ENCODE assay signal across 1 mouse cellular context in genomic region chr12:41063281-41063680, GRCm38 (mm10).
TF ChIP-seq lines count a peak whose summit lies in the region.

No protein-coding gene starts in this region.

TF ChIP-seq in MEL, 35 proteins besides CTCF, POLR2A, EP300 and RAD21 (continued from another document):
- no peak for TF ChIP-seq JUND (IDR thresholded peaks at IDR 0.05; ENCODE audit: low read depth, low read length)
- no peak for TF ChIP-seq UBTF (IDR thresholded peaks at IDR 0.05; ENCODE audit: borderline replicate concordance, insufficient read depth, low read depth, low read length)
- no peak for TF ChIP-seq ZC3H11A (IDR thresholded peaks at IDR 0.05; ENCODE audit: low read depth, low read length)
- TF ChIP-seq ZKSCAN1 (IDR thresholded peaks at IDR 0.05; ENCODE audit: low read depth, low read length), result no peak
- 0 out of 2 replicates have a peak, but pooled peaks have one; percentile 20 for TF ChIP-seq SIN3A (IDR thresholded peaks at IDR 0.05; ENCODE audit: low read length)
- TF ChIP-seq KAT2A (conservative IDR thresholded peaks at IDR 0.05; ENCODE audit: low read depth, low read length), result no peak
- TF ChIP-seq RCOR1 (IDR thresholded peaks at IDR 0.05; ENCODE audit: low read depth, low read length), result peak; percentile 54; the same call in 1 of the 2 replicates
- no peak for TF ChIP-seq MAZ (IDR thresholded peaks at IDR 0.05; ENCODE audit: low read depth, low read length)
- no peak for TF ChIP-seq ZNF384 (IDR thresholded peaks at IDR 0.05; ENCODE audit: low read depth, low read length)
- TF ChIP-seq USF1 (IDR thresholded peaks at IDR 0.05; ENCODE audit: low read depth, low read length), result no peak
- TF ChIP-seq GATA1 (IDR thresholded peaks at IDR 0.05; ENCODE audit: low read depth, low read length), result peak; percentile 51
- no peak for TF ChIP-seq TBP (IDR thresholded peaks at IDR 0.05; ENCODE audit: low read depth, low read length)
- TF ChIP-seq USF2 (IDR thresholded peaks at IDR 0.05; ENCODE audit: borderline replicate concordance in 1 of 2, insufficient read depth in 1 of 2, low read depth in 1 of 2, low read length in 2 of 2), result no peak
- TF ChIP-seq MAFK (IDR thresholded peaks at IDR 0.05; ENCODE audit: borderline replicate concordance, low read depth, low read length), result no peak
- TF ChIP-seq MAX (IDR thresholded peaks at IDR 0.05; ENCODE audit: low read length), result no peak
- TF ChIP-seq ZMIZ1 (IDR thresholded peaks at IDR 0.05; ENCODE audit: low read depth, low read length), result no peak
- TF ChIP-seq GABPA (IDR thresholded peaks at IDR 0.05; ENCODE audit: low read depth, low read length), result no peak
- TF ChIP-seq TCF12 (IDR thresholded peaks at IDR 0.05; ENCODE audit: low read depth, low read length), result 0 out of 2 replicates have a peak, but pooled peaks have one; percentile 11
- no peak for TF ChIP-seq CHD2 (IDR thresholded peaks at IDR 0.05; ENCODE audit: low read length)
